Mouse (Mus musculus): ENCODE measurements at regions not wholly inside any gene's neighbourhood (a gene's known extent, or its start where the extent isn't known, plus 50 kb on each side); places are given as distances from the start of the nearest gene placed in this dataset.

GRCm38 (mm10) chr17:9932186-9932585 lies 262.7 kb upstream of the Pabpc6 start:
- TF ChIP-seq EP300 (IDR thresholded peaks at IDR 0.05; ENCODE audit: insufficient read depth, low read depth, low read length) (no peak), CTCF (IDR thresholded peaks at IDR 0.05; ENCODE audit: low read depth, low read length) (no peak), POLR2A (IDR thresholded peaks at IDR 0.05; ENCODE audit: insufficient read depth, low read length) (no peak)

Data from ES-Bruce4 (cell line).